Comparison of ENCODE assay signal across 19 mouse cellular contexts in the genomic region with DNA sequence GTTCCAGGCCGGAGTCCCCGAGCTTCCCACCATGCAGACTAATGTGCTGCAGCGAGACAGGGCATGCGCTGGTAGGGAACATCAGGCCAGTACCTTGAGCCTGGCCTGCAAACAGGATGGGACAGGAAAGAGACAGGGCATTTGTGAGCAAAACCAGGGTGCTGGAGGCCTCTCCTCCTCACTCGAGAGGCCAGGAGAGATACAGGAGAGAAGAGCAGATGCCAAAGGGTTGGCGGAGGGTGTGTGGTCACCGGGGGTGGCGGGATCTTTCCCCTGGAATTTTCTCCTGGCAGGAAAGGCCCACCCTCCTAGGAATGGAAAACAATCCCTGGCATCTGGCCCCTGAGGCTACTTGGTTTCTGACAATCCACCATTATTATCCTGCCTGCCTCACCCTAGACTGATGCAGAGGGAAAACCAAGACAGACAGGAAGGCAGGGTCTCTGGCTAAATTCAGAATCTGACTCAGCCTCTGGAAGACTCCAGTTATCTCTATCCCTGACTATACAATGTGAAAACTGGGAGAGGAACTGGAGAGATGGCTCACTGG. TPM values are rescaled to one million over a fixed set of nuclear protein-coding genes. Genes with fewer than 3 reads are reported as not detected.
A peak's percentile ranks its signal among the peaks of the same experiment; 100 is the strongest.
DNase-seq lines count a peak whose midpoint lies in the region; ATAC-seq and TF ChIP-seq lines count a peak whose summit lies in the region.
"Had no signal": no experiment of that assay in that cellular context is flagged by ENCODE, and none has a peak within 500 bp of the region (broad histone marks: within the 10 kb centered on the region; RNA-seq: fewer than 3 reads in every experiment).

No protein-coding gene starts in this region.

- WGBS in heart, embryonic 11.5 days (ENCODE audit: insufficient replicate concordance) = 46% methylated on average over 8 of the region's 8 CpGs
- 50% methylated on average over 8 of the region's 8 CpGs for WGBS in lung, embryonic 16.5 days
- 58% methylated on average over 8 of the region's 8 CpGs for WGBS in cerebellum, adult 2 months

- no peaks in the 10 kb centered on the region for H3K36me3 ChIP-seq in heart, embryonic 11.5 days (ENCODE audit: control insufficient read depth, insufficient read depth, low read length)
- H3K36me3 ChIP-seq in lung, embryonic 16.5 days (ENCODE audit: control insufficient read depth, insufficient read depth, low read length) = no peaks in the 10 kb centered on the region
- no peaks in the 10 kb centered on the region for H3K36me3 ChIP-seq in myocyte (ENCODE audit: control insufficient read depth, insufficient read depth)
- H3K36me3 ChIP-seq: hindbrain, embryonic 12.5 days; limb, embryonic 15.5 days had no signal

- H3K4me2 ChIP-seq in heart, embryonic 11.5 days = no peak overlapping the region
- H3K4me2 ChIP-seq in lung, embryonic 16.5 days (ENCODE audit: low read depth, low read length) = no peak overlapping the region
- peak overlapping the region; percentile 42 for H3K4me2 ChIP-seq in myocyte (ENCODE audit: low read depth)
- H3K4me2 ChIP-seq: hindbrain, embryonic 12.5 days; limb, embryonic 15.5 days; lung, embryonic 14.5 days had no signal

- H3K27ac ChIP-seq in heart, embryonic 11.5 days (ENCODE audit: low read depth, low read length) = peak overlapping the region; percentile 52; the same call in 1 of the 2 replicates
- 0 out of 2 replicates have a peak overlapping the region, but pooled peaks have one; percentile 21 for H3K27ac ChIP-seq in lung, embryonic 16.5 days (ENCODE audit: low read length)
- H3K27ac ChIP-seq in cerebellum, adult 2 months (ENCODE audit: insufficient read depth, low read length) = no peak overlapping the region
- H3K27ac ChIP-seq: hindbrain, embryonic 12.5 days; left cerebral cortex, adult 2 months; limb, embryonic 15.5 days had no signal

- no peak for DNase-seq in heart, postnatal 25 days (ENCODE audit: low spot score)
- DNase-seq in lung, postnatal 25 days (ENCODE audit: low spot score) = no peak
- peak; percentile 90 for DNase-seq in Muller cell, postnatal 12 days (ENCODE audit: inconsistent ontology term)
- DNase-seq in cerebellum, adult 2 months = no peak
- DNase-seq: adrenal gland, postnatal 25 days; cerebellum, adult 9-11 months; embryo, embryonic 11 days; kidney, postnatal 10 days; lung, embryonic 14.5 days; midbrain, embryonic 14.5 days; thymus, postnatal 4 days had no signal

- H3K4me1 ChIP-seq in heart, embryonic 11.5 days (ENCODE audit: control insufficient read depth, insufficient read depth, low read length) = peaks cover 8% of the 10 kb centered on the region
- H3K4me1 ChIP-seq in lung, embryonic 16.5 days (replicated peaks; ENCODE audit: control insufficient read depth, insufficient read depth, low read length) = no peaks in the 10 kb centered on the region; the same call in 1 of the 2 replicates
- H3K4me1 ChIP-seq in cerebellum, adult 2 months (ENCODE audit: control insufficient read depth, insufficient read depth, low read length) = peaks cover 7% of the 10 kb centered on the region; the same call in 1 of the 2 replicates

- intact Hi-C loops in heart, postnatal 25 days (cut with DNase I) = loop anchor here (5.0 kb wide), 2 partner anchors 58 to 238 kb away; a partner anchor contains a TSS

- no peak overlapping the region for H3ac ChIP-seq in myocyte (ENCODE audit: control insufficient read depth, insufficient read length)

- H3K79me2 ChIP-seq in myocyte (ENCODE audit: control insufficient read depth, insufficient read depth) = no peaks in the 10 kb centered on the region

- H3K4me3 ChIP-seq in heart, embryonic 11.5 days (ENCODE audit: low read depth, low read length) = no peak overlapping the region
- H3K4me3 ChIP-seq in lung, embryonic 16.5 days (ENCODE audit: low read length) = no peak overlapping the region
- H3K4me3 ChIP-seq in myocyte = no peak overlapping the region
- no peak overlapping the region for H3K4me3 ChIP-seq in cerebellum, adult 2 months (replicated peaks; ENCODE audit: insufficient read depth, low read depth, low read length)
- H3K4me3 ChIP-seq: hindbrain, embryonic 12.5 days; left cerebral cortex, adult 2 months; limb, embryonic 15.5 days had no signal

- no peak for TF ChIP-seq CTCF in cerebellum, adult 2 months (IDR thresholded peaks at IDR 0.05; ENCODE audit: borderline replicate concordance, insufficient read depth, low read depth, low read length)

- ATAC-seq in heart, embryonic 11.5 days (replicated peaks; ENCODE audit: insufficient number of reproducible peaks, low FRiP score, low TSS enrichment) = no peak
- no peak for ATAC-seq in lung, embryonic 16.5 days (ENCODE audit: low read depth)
- ATAC-seq: forebrain, embryonic 16.5 days; intestine, embryonic 16.5 days had no signal

- H3K27me3 ChIP-seq in heart, embryonic 11.5 days (ENCODE audit: control insufficient read depth, insufficient read depth, low read length) = no peaks in the 10 kb centered on the region
- no peaks in the 10 kb centered on the region for H3K27me3 ChIP-seq in lung, embryonic 16.5 days (ENCODE audit: control insufficient read depth, insufficient read depth, low read depth, low read length)
- H3K27me3 ChIP-seq in myocyte (ENCODE audit: control insufficient read depth, insufficient read depth, insufficient read length) = no peaks in the 10 kb centered on the region
- H3K27me3 ChIP-seq in cerebellum, adult 2 months (ENCODE audit: control insufficient read depth, insufficient read depth, low read length) = no peaks in the 10 kb centered on the region
- H3K27me3 ChIP-seq: hindbrain, embryonic 12.5 days; limb, embryonic 15.5 days had no signal

- H3K9me3 ChIP-seq in heart, embryonic 11.5 days (replicated peaks; ENCODE audit: control insufficient read depth, low read length) = no peaks in the 10 kb centered on the region
- H3K9me3 ChIP-seq in lung, embryonic 16.5 days (ENCODE audit: control insufficient read depth, low read length) = no peaks in the 10 kb centered on the region
- H3K9me3 ChIP-seq: hindbrain, embryonic 12.5 days; limb, embryonic 15.5 days had no signal

- TF ChIP-seq POLR2A in myocyte (IDR thresholded peaks at IDR 0.05; ENCODE audit: insufficient read length, low read depth) = no peak
- no peak for TF ChIP-seq POLR2A in cerebellum, adult 2 months (IDR thresholded peaks at IDR 0.05; ENCODE audit: borderline replicate concordance, insufficient read depth, low read length)

- 0 out of 2 replicates have a peak overlapping the region, but pooled peaks have one; percentile 23 for H3K9ac ChIP-seq in heart, embryonic 11.5 days (ENCODE audit: low read depth, low read length)
- no peak overlapping the region for H3K9ac ChIP-seq in lung, embryonic 16.5 days (ENCODE audit: low read length)
- H3K9ac ChIP-seq: hindbrain, embryonic 12.5 days; limb, embryonic 15.5 days; lung, embryonic 14.5 days had no signal

TF ChIP-seq in myocyte, 11 proteins besides CTCF, POLR2A, EP300 and RAD21:
- TF ChIP-seq TCF3 (IDR thresholded peaks at IDR 0.05; ENCODE audit: insufficient read length, low read depth) (no peak), MYOD1 (IDR thresholded peaks at IDR 0.05; ENCODE audit: control insufficient read depth in 1 of 3, insufficient read length in 2 of 3, low read depth in 2 of 3) (peak in 1 of 3 experiments; percentile 36), SRF (IDR thresholded peaks at IDR 0.05; ENCODE audit: control insufficient read depth, insufficient read length, low read depth) (no peak), MYOG (IDR thresholded peaks at IDR 0.05; ENCODE audit: control insufficient read depth in 1 of 3, insufficient read depth in 1 of 3, insufficient read length in 2 of 3, low read depth in 2 of 3) (peak in 1 of 3 experiments; percentile 54), E2F4 (IDR thresholded peaks at IDR 0.05; ENCODE audit: insufficient read depth) (no peak)

RNA-seq across cellular contexts. Expression of a gene that starts 21.0 kb away (rescaled TPM):
- 15.2 and 20.7 TPM in 2 replicates for polyA plus RNA-seq in heart, embryonic 11.5 days (2014; fragmentation: Nextera tagmentation; extraction: Ambion mirVana)
- total RNA-seq in heart, postnatal 25 days (2021) = 10 to 100 TPM; 77.5 to 92.2 TPM
- polyA plus RNA-seq in lung, embryonic 16.5 days (2015; fragmentation: Nextera tagmentation; extraction: Ambion mirVana) = 20.7 and 21.9 TPM in 2 replicates
- polyA plus RNA-seq in myocyte (2012; fragmentation: generic; extraction: Trizol) = 54.7 TPM
- 448 and 455 TPM in 2 replicates for polyA plus RNA-seq in cerebellum, adult 2 months (2012; rRNA removed)

RNA-seq across cellular contexts. Expression of a gene that starts 21.5 kb away (rescaled TPM):
- polyA plus RNA-seq in heart, embryonic 11.5 days (2014; fragmentation: Nextera tagmentation; extraction: Ambion mirVana) = 861 and 879 TPM in 2 replicates
- total RNA-seq in heart, postnatal 25 days (2021) = 100 to 1,000 TPM; 154 to 183 TPM
- 994 and 1,049 TPM in 2 replicates for polyA plus RNA-seq in lung, embryonic 16.5 days (2015; fragmentation: Nextera tagmentation; extraction: Ambion mirVana)
- polyA plus RNA-seq in myocyte (2012; fragmentation: generic; extraction: Trizol) = 1,089 TPM
- polyA plus RNA-seq in cerebellum, adult 2 months (2012; rRNA removed) = 678 and 692 TPM in 2 replicates

RNA-seq across cellular contexts. Expression of a gene that starts 55.4 kb away (rescaled TPM):
- polyA plus RNA-seq in heart, embryonic 11.5 days (2014; fragmentation: Nextera tagmentation; extraction: Ambion mirVana) = 1.3 and 2.0 TPM in 2 replicates
- 10 to 100 TPM; 24.5 to 33.8 TPM for total RNA-seq in heart, postnatal 25 days (2021)
- 7.2 and 7.7 TPM in 2 replicates for polyA plus RNA-seq in lung, embryonic 16.5 days (2015; fragmentation: Nextera tagmentation; extraction: Ambion mirVana)
- polyA plus RNA-seq in myocyte (2012; fragmentation: generic; extraction: Trizol) = 21.7 TPM
- polyA plus RNA-seq in cerebellum, adult 2 months (2012; rRNA removed) = 15.4 and 16.0 TPM in 2 replicates
